23 mouse cellular contexts compared by ENCODE assay signal in genomic region chr7:122282584-122282983, GRCm38 (mm10). TPM values are rescaled to one million over a fixed set of nuclear protein-coding genes. Genes with fewer than 3 reads are reported as not detected.
DNase-seq lines count a peak whose midpoint lies in the region; ATAC-seq and TF ChIP-seq lines count a peak whose summit lies in the region.
"Had no signal": no experiment of that assay in that cellular context is flagged by ENCODE, and none has a peak within 500 bp of the region (broad histone marks: within the 10 kb centered on the region; RNA-seq: fewer than 3 reads in every experiment).

No protein-coding gene starts in this region.

- TF ChIP-seq CTCF in layer of hippocampus, adult 2 months (conservative IDR thresholded peaks at IDR 0.05): peak; percentile 59
- peak; percentile 34 for TF ChIP-seq CTCF in E14TG2a.4 (conservative IDR thresholded peaks at IDR 0.05; ENCODE audit: low read length)

- H3K27me3 ChIP-seq in E14TG2a.4 (ENCODE audit: insufficient read depth, low read length): peaks cover 20% of the 10 kb centered on the region; the same call in 1 of the 2 replicates

- peak; percentile 34; the same call in 1 of the 2 replicates for ATAC-seq in megakaryocyte progenitor cell, adult 5-6 weeks (replicated peaks; ENCODE audit: poor library complexity)
- ATAC-seq: activated CD4-positive, CD25-positive, alpha-beta regulatory T cell, adult 4 months; hindbrain, postnatal 0 days; midbrain, embryonic 13.5 days had no signal

- no peak overlapping the region for H3K27ac ChIP-seq in layer of hippocampus, adult 2 months
- H3K27ac ChIP-seq: forebrain, embryonic 10.5 days; hindbrain, embryonic 10.5 days; hindbrain, postnatal 0 days; limb, embryonic 12.5 days; liver, embryonic 13.5 days; midbrain, embryonic 13.5 days; neural tube, embryonic 13.5 days had no signal

- H3K4me1 ChIP-seq in E14TG2a.4 (replicated peaks; ENCODE audit: low read depth, low read length): peaks cover 15% of the 10 kb centered on the region
- H3K4me1 ChIP-seq: forebrain, embryonic 10.5 days; hindbrain, embryonic 10.5 days; limb, embryonic 12.5 days; liver, embryonic 13.5 days; midbrain, embryonic 13.5 days; neural tube, embryonic 13.5 days had no signal

- no peaks in the 10 kb centered on the region for H3K9me3 ChIP-seq in E14TG2a.4 (ENCODE audit: low read length)
- H3K9me3 ChIP-seq: forebrain, embryonic 10.5 days; hindbrain, embryonic 10.5 days; liver, embryonic 13.5 days; midbrain, embryonic 13.5 days; neural tube, embryonic 13.5 days had no signal

- H3K36me3 ChIP-seq in E14TG2a.4 (ENCODE audit: insufficient read depth, low read length): no peaks in the 10 kb centered on the region
- H3K36me3 ChIP-seq: forebrain, embryonic 10.5 days; hindbrain, embryonic 10.5 days; limb, embryonic 12.5 days; liver, embryonic 13.5 days; midbrain, embryonic 13.5 days; neural tube, embryonic 13.5 days had no signal

- H3K4me3 ChIP-seq in layer of hippocampus, adult 2 months: no peak overlapping the region
- no peak overlapping the region for H3K4me3 ChIP-seq in E14TG2a.4 (replicated peaks; ENCODE audit: low read length)
- H3K4me3 ChIP-seq: forebrain, embryonic 10.5 days; hindbrain, embryonic 10.5 days; limb, embryonic 12.5 days; liver, embryonic 13.5 days; midbrain, embryonic 13.5 days; neural tube, embryonic 13.5 days had no signal

- no peak for DNase-seq in layer of hippocampus, adult 2 months (ENCODE audit: low spot score in 2 of 2)
- no peak for DNase-seq in layer of hippocampus, adult 11-12 months (ENCODE audit: low spot score)
- DNase-seq in 416B (ENCODE audit: low read depth): peak; percentile 27
- DNase-seq in Muller cell, postnatal 12 days (ENCODE audit: inconsistent ontology term): no peak
- no peak for DNase-seq in adrenal gland, adult 8-10 months
- DNase-seq: adrenal gland, postnatal 36 days; cerebellum, adult 18-20 months; cerebellum, postnatal 36 days; gastrocnemius, postnatal 25 days; kidney, adult 2 months; kidney, postnatal 25 days; liver, embryonic 13.5 days; spleen, adult 18-20 months; thymus, adult 18-20 months had no signal

RNA-seq across cellular contexts. Expression of gene Prkcb, which starts 6.0 kb away (rescaled TPM):
- total RNA-seq in layer of hippocampus, adult 2 months (2021): 100 to 1,000 TPM; 788 to 796 TPM
- total RNA-seq in megakaryocyte progenitor cell, adult 5-6 weeks (2015): 34.1 and 39.9 TPM in 2 replicates
- 24.8 and 32.6 TPM in 2 replicates for total RNA-seq in megakaryocyte progenitor cell, adult 5-6 weeks (2017)
- total RNA-seq in adrenal gland, adult 8-10 months (2022): 10 to 100 TPM; 15.1 to 28.3 (median 21.8) TPM

Comparison
In these comparisons a context has a peak if more than half of its experiments do, and no peak if none do; other contexts are left out.
1. RNA of gene Prkcb, which starts 6.0 kb away (total RNA-seq): 788 to 796 TPM in layer of hippocampus, adult 2 months; 24.8 to 39.9 TPM in megakaryocyte progenitor cell, adult 5-6 weeks and 15.1 to 28.3 TPM in adrenal gland, adult 8-10 months; every median in the first group is over 10 times any median in the second.